Mouse (Mus musculus) MN1 (cell line): ENCODE measurements at regions not wholly inside any gene's neighbourhood (a gene's known extent, or its start where the extent isn't known, plus 50 kb on each side); places are given as distances from the start of the nearest gene placed in this dataset.

ENCODE experiments used
- DNase-seq: peaks from one replicate; pipeline ENCODE4 v3.0.0-alpha.2; 2016; ENCODE audit warnings: low spot score

GRCm38 (mm10) chr16:76591956-76592768 lies 218.5 kb upstream of the Nrip1 start:
- DNase-seq: no peak

GRCm38 (mm10) chr16:76589791-76590190 lies 216.2 kb upstream of the Nrip1 start:
- DNase-seq: no peak

GRCm38 (mm10) chr16:76577206-76577605 lies 203.6 kb upstream of the Nrip1 start:
- no peak for DNase-seq

- DNase-seq: no peak
Observed at GRCm38 (mm10) chr16:76575281-76575680, 201.7 kb upstream of the Nrip1 start.

GRCm38 (mm10) chr16:76566220-76566619 lies 192.6 kb upstream of the Nrip1 start:
- no peak for DNase-seq

- DNase-seq: no peak
Observed at GRCm38 (mm10) chr16:76554846-76555245, 181.2 kb upstream of the Nrip1 start.

- no peak for DNase-seq
Observed at GRCm38 (mm10) chr16:76549628-76550027, 176.0 kb upstream of the Nrip1 start.

- no peak for DNase-seq
Observed at GRCm38 (mm10) chr16:76547087-76547486, 173.5 kb upstream of the Nrip1 start.

- no peak for DNase-seq
Observed at GRCm38 (mm10) chr16:76546632-76547031, 173.0 kb upstream of the Nrip1 start.

GRCm38 (mm10) chr16:76545942-76546341 lies 172.3 kb upstream of the Nrip1 start:
- no peak for DNase-seq

- DNase-seq: no peak
Observed at GRCm38 (mm10) chr16:76544972-76545371, 171.3 kb upstream of the Nrip1 start.

GRCm38 (mm10) chr16:76540964-76541363 lies 167.3 kb upstream of the Nrip1 start:
- DNase-seq: no peak

GRCm38 (mm10) chr16:76540328-76540923 lies 166.8 kb upstream of the Nrip1 start:
- DNase-seq: no peak

GRCm38 (mm10) chr16:76539669-76540068 lies 166.0 kb upstream of the Nrip1 start:
- DNase-seq: no peak

- no peak for DNase-seq
Observed at GRCm38 (mm10) chr16:76537871-76538270, 164.2 kb upstream of the Nrip1 start.

GRCm38 (mm10) chr16:76532928-76533217 lies 159.2 kb upstream of the Nrip1 start:
- no peak for DNase-seq

- DNase-seq: no peak
Observed at GRCm38 (mm10) chr16:76532142-76532927, 158.7 kb upstream of the Nrip1 start.

- no peak for DNase-seq
Observed at GRCm38 (mm10) chr16:76530886-76531285, 157.3 kb upstream of the Nrip1 start.

GRCm38 (mm10) chr16:76529613-76530012 lies 156.0 kb upstream of the Nrip1 start:
- DNase-seq: no peak

GRCm38 (mm10) chr16:76527106-76527949 lies 153.7 kb upstream of the Nrip1 start:
- DNase-seq: no peak

- no peak for DNase-seq
Observed at GRCm38 (mm10) chr16:76525563-76525962, 151.9 kb upstream of the Nrip1 start.

- DNase-seq: no peak
Observed at GRCm38 (mm10) chr16:76524921-76525320, 151.3 kb upstream of the Nrip1 start.
